Mouse (Mus musculus): ENCODE measurements around the gene Mical3. TPM values are rescaled to one million over a fixed set of nuclear protein-coding genes. Genes with fewer than 3 reads are reported as not detected.

The Mical3 gene
- polyA plus RNA-seq, 1 experiment: 17.8 TPM

GRCm38 (mm10) chr6:120938763-120939450 is 191.9 kb downstream of the Mical3 start:
- no peaks in the 10 kb centered on the region for H3K9me3 ChIP-seq
- H3K4me3 ChIP-seq (replicated peaks): no peak overlapping the region
- H3K4me1 ChIP-seq: peaks cover 35% of the 10 kb centered on the region
- peaks cover 63% of the 10 kb centered on the region for H3K27me3 ChIP-seq (replicated peaks)
- peaks cover 87% of the 10 kb centered on the region for H3K36me3 ChIP-seq (replicated peaks; ENCODE audit: low read length)
- TF ChIP-seq FLI1 (IDR thresholded peaks at IDR 0.05; ENCODE audit: low read length) (no peak), GATA1 (IDR thresholded peaks at IDR 0.05; ENCODE audit: borderline replicate concordance, low read length) (no peak)

- H3K36me3 ChIP-seq (replicated peaks; ENCODE audit: low read length): peaks cover 87% of the 10 kb centered on the region
- TF ChIP-seq FLI1 (IDR thresholded peaks at IDR 0.05; ENCODE audit: low read length) (no peak), GATA1 (IDR thresholded peaks at IDR 0.05; ENCODE audit: borderline replicate concordance, low read length) (no peak)
- peak overlapping the region; percentile 44 for H3K4me3 ChIP-seq (replicated peaks)
- H3K9me3 ChIP-seq: no peaks in the 10 kb centered on the region
- H3K4me1 ChIP-seq: peaks cover 39% of the 10 kb centered on the region
- H3K27me3 ChIP-seq (replicated peaks): peaks cover 55% of the 10 kb centered on the region
Measured at GRCm38 (mm10) chr6:120937999-120938608, 192.7 kb downstream of the Mical3 start.

GRCm38 (mm10) chr6:120937104-120937617 is 193.6 kb downstream of the Mical3 start:
- H3K36me3 ChIP-seq (replicated peaks; ENCODE audit: low read length): peaks cover 87% of the 10 kb centered on the region
- H3K27me3 ChIP-seq (replicated peaks): peaks cover 53% of the 10 kb centered on the region
- H3K9me3 ChIP-seq: no peaks in the 10 kb centered on the region
- peaks cover 48% of the 10 kb centered on the region for H3K4me1 ChIP-seq
- TF ChIP-seq FLI1 (IDR thresholded peaks at IDR 0.05; ENCODE audit: low read length) (no peak), GATA1 (IDR thresholded peaks at IDR 0.05; ENCODE audit: borderline replicate concordance, low read length) (no peak)
- H3K4me3 ChIP-seq (replicated peaks): no peak overlapping the region

- H3K36me3 ChIP-seq (replicated peaks; ENCODE audit: low read length): peaks cover 95% of the 10 kb centered on the region
- no peaks in the 10 kb centered on the region for H3K9me3 ChIP-seq
- H3K27me3 ChIP-seq (replicated peaks): peaks cover 39% of the 10 kb centered on the region
- peaks cover 48% of the 10 kb centered on the region for H3K4me1 ChIP-seq
- H3K4me3 ChIP-seq (replicated peaks): no peak overlapping the region
- TF ChIP-seq GATA1 (IDR thresholded peaks at IDR 0.05; ENCODE audit: borderline replicate concordance, low read length) (no peak), FLI1 (IDR thresholded peaks at IDR 0.05; ENCODE audit: low read length) (no peak)
Measured at GRCm38 (mm10) chr6:120934176-120934575, 196.6 kb downstream of the Mical3 start.

GRCm38 (mm10) chr6:120933670-120934069 is 197.1 kb downstream of the Mical3 start:
- no peaks in the 10 kb centered on the region for H3K9me3 ChIP-seq
- peaks cover 48% of the 10 kb centered on the region for H3K4me1 ChIP-seq

GRCm38 (mm10) chr6:120932597-120932996 is 198.2 kb downstream of the Mical3 start:
- peaks cover 44% of the 10 kb centered on the region for H3K4me1 ChIP-seq
- no peaks in the 10 kb centered on the region for H3K9me3 ChIP-seq
- TF ChIP-seq GATA1 (IDR thresholded peaks at IDR 0.05; ENCODE audit: borderline replicate concordance, low read length) (no peak), FLI1 (IDR thresholded peaks at IDR 0.05; ENCODE audit: low read length) (no peak)
- H3K36me3 ChIP-seq (replicated peaks; ENCODE audit: low read length): peaks cover 90% of the 10 kb centered on the region
- peaks cover 26% of the 10 kb centered on the region for H3K27me3 ChIP-seq (replicated peaks)
- no peak overlapping the region for H3K4me3 ChIP-seq (replicated peaks)

More at GRCm38 (mm10) chr6:120933670-120934069, 197.1 kb downstream of the Mical3 start:
- no peak for TF ChIP-seq FLI1 (IDR thresholded peaks at IDR 0.05; ENCODE audit: low read length)
- TF ChIP-seq GATA1 (IDR thresholded peaks at IDR 0.05; ENCODE audit: borderline replicate concordance, low read length): no peak
- peaks cover 96% of the 10 kb centered on the region for H3K36me3 ChIP-seq (replicated peaks; ENCODE audit: low read length)
- no peak overlapping the region for H3K4me3 ChIP-seq (replicated peaks)
- H3K27me3 ChIP-seq (replicated peaks): peaks cover 35% of the 10 kb centered on the region

- H3K4me1 ChIP-seq: peaks cover 31% of the 10 kb centered on the region
- peaks cover 26% of the 10 kb centered on the region for H3K27me3 ChIP-seq (replicated peaks)
- no peak overlapping the region for H3K4me3 ChIP-seq (replicated peaks)
- no peak for TF ChIP-seq FLI1 (IDR thresholded peaks at IDR 0.05; ENCODE audit: low read length)
- TF ChIP-seq GATA1 (IDR thresholded peaks at IDR 0.05; ENCODE audit: borderline replicate concordance, low read length): no peak
- no peaks in the 10 kb centered on the region for H3K9me3 ChIP-seq
- peaks cover 72% of the 10 kb centered on the region for H3K36me3 ChIP-seq (replicated peaks; ENCODE audit: low read length)
Measured at GRCm38 (mm10) chr6:120930450-120931306, 200.1 kb downstream of the Mical3 start.

GRCm38 (mm10) chr6:120929421-120929820 is 201.4 kb downstream of the Mical3 start:
- Histone ChIP-seq H3K4me1 (peaks cover 24% of the 10 kb centered on the region), H3K4me3 (replicated peaks) (no peak overlapping the region), H3K36me3 (replicated peaks; ENCODE audit: low read length) (peaks cover 60% of the 10 kb centered on the region), H3K27me3 (replicated peaks) (peaks cover 15% of the 10 kb centered on the region), H3K9me3 (no peaks in the 10 kb centered on the region)
- TF ChIP-seq GATA1 (IDR thresholded peaks at IDR 0.05; ENCODE audit: borderline replicate concordance, low read length) (no peak), FLI1 (IDR thresholded peaks at IDR 0.05; ENCODE audit: low read length) (no peak)

GRCm38 (mm10) chr6:120927765-120928164 is 203.0 kb downstream of the Mical3 start:
- Histone ChIP-seq H3K9me3 (no peaks in the 10 kb centered on the region), H3K36me3 (replicated peaks; ENCODE audit: low read length) (peaks cover 43% of the 10 kb centered on the region), H3K4me1 (peaks cover 24% of the 10 kb centered on the region), H3K4me3 (replicated peaks) (no peak overlapping the region), H3K27me3 (replicated peaks) (peaks cover 21% of the 10 kb centered on the region)
- TF ChIP-seq FLI1 (IDR thresholded peaks at IDR 0.05; ENCODE audit: low read length) (no peak), GATA1 (IDR thresholded peaks at IDR 0.05; ENCODE audit: borderline replicate concordance, low read length) (no peak)
